Mouse (Mus musculus) E14TG2a.4 (cell line): ENCODE measurements around the gene Batf2.
A peak's percentile ranks its signal among the peaks of the same experiment; 100 is the strongest.

Source experiments
- H3K27me3 ChIP-seq: 2 replicates; pipeline ENCODE4 v1.6.1; 2014; ENCODE audit warnings: low read length, control low read depth; ENCODE audit not compliant: insufficient read depth
- H3K36me3 ChIP-seq: 2 replicates; pipeline ENCODE4 v1.6.1; 2014; ENCODE audit warnings: low read length, control low read depth; ENCODE audit not compliant: insufficient read depth
- H3K4me1 ChIP-seq: replicated peaks from 2 replicates; pipeline ENCODE4 v1.6.1; 2014; ENCODE audit warnings: low read depth, low read length, control low read depth
- H3K4me3 ChIP-seq: replicated peaks from 2 replicates; pipeline ENCODE4 v1.5.1; 2014; ENCODE audit warnings: mild to moderate bottlenecking, low read length
- H3K9me3 ChIP-seq: 2 replicates; pipeline ENCODE4 v1.6.1; 2014; ENCODE audit warnings: low read length, control low read depth
- CTCF ChIP-seq: conservative IDR thresholded peaks from 2 replicates; pipeline ENCODE4 v1.5.1; 2014; ENCODE audit warnings: low read length
- NANOG ChIP-seq: IDR thresholded peaks from 2 replicates; pipeline ENCODE4 v1.6.1; 2014; ENCODE audit warnings: borderline replicate concordance, low read length, mixed read lengths
- POU5F1 ChIP-seq: IDR thresholded peaks from 2 replicates; pipeline ENCODE4 v1.6.1; 2014; ENCODE audit warnings: low read length, borderline replicate concordance

The Batf2 gene

GRCm38 (mm10) chr19:6140678-6141393 lies at the start of gene Batf2:
Gene Batf2 (plus strand): TSS chr19:6140983.
- Histone ChIP-seq H3K36me3 (peaks cover 36% of the 10 kb centered on the region), H3K4me1 (peaks cover 36% of the 10 kb centered on the region), H3K4me3 (peak within 1 kb of the TSS; percentile 87), H3K27me3 (no peaks in the 10 kb centered on the region), H3K9me3 (no peaks in the 10 kb centered on the region)
- no peak for TF ChIP-seq POU5F1

- H3K4me1 ChIP-seq: peaks cover 71% of the 10 kb centered on the region
- no peak for TF ChIP-seq POU5F1
- no peak for TF ChIP-seq CTCF
- TF ChIP-seq NANOG: no peak
- no peaks in the 10 kb centered on the region for H3K27me3 ChIP-seq
- H3K36me3 ChIP-seq: peaks cover 99% of the 10 kb centered on the region
- no peaks in the 10 kb centered on the region for H3K9me3 ChIP-seq
- H3K4me3 ChIP-seq: no peak within 1 kb of the TSS
These were observed 46.7 kb upstream of the Batf2 start, which contains the start of gene AC131692.1 for GRCm38 (mm10) chr19:6094119-6094518. Gene AC131692.1 (plus strand): TSS chr19:6094419.

- H3K9me3 ChIP-seq: no peaks in the 10 kb centered on the region
- peaks cover 81% of the 10 kb centered on the region for H3K36me3 ChIP-seq
- TF ChIP-seq POU5F1 (no peak), CTCF (no peak), NANOG (no peak)
- no peaks in the 10 kb centered on the region for H3K27me3 ChIP-seq
- no peak overlapping the region for H3K4me3 ChIP-seq
- peaks cover 64% of the 10 kb centered on the region for H3K4me1 ChIP-seq
These were observed 42.9 kb upstream of the Batf2 start for GRCm38 (mm10) chr19:6097847-6098246.

- Histone ChIP-seq H3K9me3 (no peaks in the 10 kb centered on the region), H3K36me3 (peaks cover 62% of the 10 kb centered on the region), H3K4me1 (peaks cover 51% of the 10 kb centered on the region), H3K4me3 (no peak overlapping the region), H3K27me3 (no peaks in the 10 kb centered on the region)
- no peak for TF ChIP-seq NANOG
- TF ChIP-seq POU5F1: no peak
- no peak for TF ChIP-seq CTCF
These were observed 39.6 kb upstream of the Batf2 start for GRCm38 (mm10) chr19:6101186-6101585.

- Histone ChIP-seq H3K4me1 (peaks cover 53% of the 10 kb centered on the region), H3K27me3 (no peaks in the 10 kb centered on the region), H3K36me3 (peaks cover 59% of the 10 kb centered on the region), H3K4me3 (no peak overlapping the region), H3K9me3 (no peaks in the 10 kb centered on the region)
- TF ChIP-seq NANOG (no peak), CTCF (no peak), POU5F1 (no peak)
These were observed 38.5 kb upstream of the Batf2 start for GRCm38 (mm10) chr19:6102169-6102853.

- TF ChIP-seq NANOG: no peak
- Histone ChIP-seq H3K9me3 (no peaks in the 10 kb centered on the region), H3K4me3 (no peak overlapping the region), H3K36me3 (peaks cover 54% of the 10 kb centered on the region), H3K27me3 (no peaks in the 10 kb centered on the region), H3K4me1 (peaks cover 57% of the 10 kb centered on the region)
These were observed 36.3 kb upstream of the Batf2 start for GRCm38 (mm10) chr19:6104476-6104875.

GRCm38 (mm10) chr19:6105586-6105985 lies 35.2 kb upstream of the Batf2 start, which contains the start of gene Naaladl1:
Gene Naaladl1 (plus strand): TSS chr19:6105782.
- Histone ChIP-seq H3K27me3 (no peaks in the 10 kb centered on the region), H3K9me3 (no peaks in the 10 kb centered on the region), H3K36me3 (peaks cover 48% of the 10 kb centered on the region), H3K4me3 (no peak within 1 kb of the TSS), H3K4me1 (peaks cover 47% of the 10 kb centered on the region)
- TF ChIP-seq POU5F1: no peak
- no peak for TF ChIP-seq NANOG
- no peak for TF ChIP-seq CTCF

GRCm38 (mm10) chr19:6113116-6113515 lies 27.7 kb upstream of the Batf2 start:
- H3K27me3 ChIP-seq: no peaks in the 10 kb centered on the region
- no peak overlapping the region for H3K4me3 ChIP-seq
- TF ChIP-seq POU5F1 (no peak), NANOG (no peak), CTCF (no peak)
- peaks cover 76% of the 10 kb centered on the region for H3K36me3 ChIP-seq
- H3K9me3 ChIP-seq: no peaks in the 10 kb centered on the region
- peaks cover 40% of the 10 kb centered on the region for H3K4me1 ChIP-seq
